Mouse (Mus musculus): ENCODE data around the gene Ablim2. TPM values are rescaled to one million over a fixed set of nuclear protein-coding genes. Genes with fewer than 3 reads are reported as not detected.

The Ablim2 gene
- polyA plus RNA-seq, 1 experiment: 5.1 TPM

- 88% methylated on average over 7 of the region's 7 CpGs for WGBS
- Histone ChIP-seq H3K27ac (ENCODE audit: insufficient read depth, low read length) (0 out of 2 replicates have a peak overlapping the region, but pooled peaks have one; percentile 24), H3K27me3 (ENCODE audit: control insufficient read depth, insufficient read depth, low read length) (no peaks in the 10 kb centered on the region), H3K4me3 (ENCODE audit: extremely low read depth, insufficient read depth, insufficient read length) (no peak overlapping the region), H3K4me1 (ENCODE audit: control insufficient read depth, insufficient read depth, insufficient read length) (peaks cover 10% of the 10 kb centered on the region; the same call in 1 of the 2 replicates), H3K36me3 (ENCODE audit: control insufficient read depth, insufficient read depth, low read length) (no peaks in the 10 kb centered on the region)
- TF ChIP-seq POLR2A (IDR thresholded peaks at IDR 0.05; ENCODE audit: low read depth, low read length) (no peak), CTCF (IDR thresholded peaks at IDR 0.05; ENCODE audit: extremely low read depth, insufficient read depth, insufficient read length, insufficient replicate concordance) (no peak)
- no peak for DNase-seq (ENCODE audit: low read depth in 1 of 2, low spot score in 2 of 2)
These were observed 13.5 kb upstream of the Ablim2 start for GRCm38 (mm10) chr5:35743990-35744722.

GRCm38 (mm10) chr5:35745406-35745805 is 12.3 kb upstream of the Ablim2 start:
- no peak for TF ChIP-seq POLR2A (IDR thresholded peaks at IDR 0.05; ENCODE audit: low read depth, low read length)
- TF ChIP-seq CTCF (IDR thresholded peaks at IDR 0.05; ENCODE audit: extremely low read depth, insufficient read depth, insufficient read length, insufficient replicate concordance): no peak
- WGBS: 83% methylated on average over 5 of the region's 5 CpGs
- H3K27ac ChIP-seq (ENCODE audit: insufficient read depth, low read length): no peak overlapping the region
- H3K4me3 ChIP-seq (ENCODE audit: extremely low read depth, insufficient read depth, insufficient read length): no peak overlapping the region
- peaks cover 10% of the 10 kb centered on the region; the same call in 1 of the 2 replicates for H3K4me1 ChIP-seq (ENCODE audit: control insufficient read depth, insufficient read depth, insufficient read length)
- H3K27me3 ChIP-seq (ENCODE audit: control insufficient read depth, insufficient read depth, low read length): no peaks in the 10 kb centered on the region
- no peak for DNase-seq (ENCODE audit: low read depth in 1 of 2, low spot score in 2 of 2)
- H3K36me3 ChIP-seq (ENCODE audit: control insufficient read depth, insufficient read depth, low read length): no peaks in the 10 kb centered on the region

GRCm38 (mm10) chr5:35746910-35747309 is 10.8 kb upstream of the Ablim2 start:
- 11% methylated on average over 4 of the region's 4 CpGs for WGBS
- peaks cover 10% of the 10 kb centered on the region; the same call in 1 of the 2 replicates for H3K4me1 ChIP-seq (ENCODE audit: control insufficient read depth, insufficient read depth, insufficient read length)
- H3K27ac ChIP-seq (ENCODE audit: insufficient read depth, low read length): peak overlapping the region; percentile 25
- peak; percentile 30 to 66 for DNase-seq (ENCODE audit: low read depth in 1 of 2, low spot score in 2 of 2)
- TF ChIP-seq POLR2A (IDR thresholded peaks at IDR 0.05; ENCODE audit: low read depth, low read length) (no peak), CTCF (IDR thresholded peaks at IDR 0.05; ENCODE audit: extremely low read depth, insufficient read depth, insufficient read length, insufficient replicate concordance) (peak; percentile 76; the same call in 1 of the 2 replicates)
- no peak overlapping the region for H3K4me3 ChIP-seq (ENCODE audit: extremely low read depth, insufficient read depth, insufficient read length)
- no peaks in the 10 kb centered on the region for H3K27me3 ChIP-seq (ENCODE audit: control insufficient read depth, insufficient read depth, low read length)
- H3K36me3 ChIP-seq (ENCODE audit: control insufficient read depth, insufficient read depth, low read length): no peaks in the 10 kb centered on the region

- Histone ChIP-seq H3K36me3 (ENCODE audit: control insufficient read depth, insufficient read depth, low read length) (no peaks in the 10 kb centered on the region), H3K27me3 (ENCODE audit: control insufficient read depth, insufficient read depth, low read length) (no peaks in the 10 kb centered on the region), H3K4me1 (ENCODE audit: control insufficient read depth, insufficient read depth, insufficient read length) (peaks cover 10% of the 10 kb centered on the region; the same call in 1 of the 2 replicates), H3K4me3 (ENCODE audit: extremely low read depth, insufficient read depth, insufficient read length) (no peak overlapping the region), H3K27ac (ENCODE audit: insufficient read depth, low read length) (no peak overlapping the region)
- no peak for DNase-seq (ENCODE audit: low read depth in 1 of 2, low spot score in 2 of 2)
- TF ChIP-seq POLR2A (IDR thresholded peaks at IDR 0.05; ENCODE audit: low read depth, low read length) (no peak), CTCF (IDR thresholded peaks at IDR 0.05; ENCODE audit: extremely low read depth, insufficient read depth, insufficient read length, insufficient replicate concordance) (no peak)
- WGBS: 73% methylated on average over 3 of the region's 3 CpGs
These were observed 8.3 kb upstream of the Ablim2 start for GRCm38 (mm10) chr5:35749416-35749815.

- Histone ChIP-seq H3K27me3 (ENCODE audit: control insufficient read depth, insufficient read depth, low read length) (no peaks in the 10 kb centered on the region), H3K36me3 (ENCODE audit: control insufficient read depth, insufficient read depth, low read length) (no peaks in the 10 kb centered on the region), H3K4me1 (ENCODE audit: control insufficient read depth, insufficient read depth, insufficient read length) (peaks cover 10% of the 10 kb centered on the region; the same call in 1 of the 2 replicates), H3K4me3 (ENCODE audit: extremely low read depth, insufficient read depth, insufficient read length) (no peak overlapping the region), H3K27ac (ENCODE audit: insufficient read depth, low read length) (no peak overlapping the region)
- no peak for TF ChIP-seq POLR2A (IDR thresholded peaks at IDR 0.05; ENCODE audit: low read depth, low read length)
- TF ChIP-seq CTCF (IDR thresholded peaks at IDR 0.05; ENCODE audit: extremely low read depth, insufficient read depth, insufficient read length, insufficient replicate concordance): no peak
- no peak for DNase-seq (ENCODE audit: low read depth in 1 of 2, low spot score in 2 of 2)
- WGBS: 95% methylated on average over 1 of the region's 1 CpGs
These were observed 7.7 kb upstream of the Ablim2 start for GRCm38 (mm10) chr5:35750026-35750425.

- Histone ChIP-seq H3K4me3 (ENCODE audit: extremely low read depth, insufficient read depth, insufficient read length) (no peak overlapping the region), H3K27me3 (ENCODE audit: control insufficient read depth, insufficient read depth, low read length) (no peaks in the 10 kb centered on the region), H3K27ac (ENCODE audit: insufficient read depth, low read length) (no peak overlapping the region), H3K36me3 (ENCODE audit: control insufficient read depth, insufficient read depth, low read length) (no peaks in the 10 kb centered on the region), H3K4me1 (ENCODE audit: control insufficient read depth, insufficient read depth, insufficient read length) (peaks cover 10% of the 10 kb centered on the region; the same call in 1 of the 2 replicates)
- TF ChIP-seq POLR2A (IDR thresholded peaks at IDR 0.05; ENCODE audit: low read depth, low read length) (no peak), CTCF (IDR thresholded peaks at IDR 0.05; ENCODE audit: extremely low read depth, insufficient read depth, insufficient read length, insufficient replicate concordance) (no peak)
- no peak for DNase-seq (ENCODE audit: low read depth in 1 of 2, low spot score in 2 of 2)
- WGBS: 80% methylated on average over 7 of the region's 7 CpGs
These were observed 6.7 kb upstream of the Ablim2 start for GRCm38 (mm10) chr5:35751016-35751415.

Measured in spleen, adult 2 months (tissue).